ENCODE assay signal across 8 mouse cellular contexts in the genomic region with DNA sequence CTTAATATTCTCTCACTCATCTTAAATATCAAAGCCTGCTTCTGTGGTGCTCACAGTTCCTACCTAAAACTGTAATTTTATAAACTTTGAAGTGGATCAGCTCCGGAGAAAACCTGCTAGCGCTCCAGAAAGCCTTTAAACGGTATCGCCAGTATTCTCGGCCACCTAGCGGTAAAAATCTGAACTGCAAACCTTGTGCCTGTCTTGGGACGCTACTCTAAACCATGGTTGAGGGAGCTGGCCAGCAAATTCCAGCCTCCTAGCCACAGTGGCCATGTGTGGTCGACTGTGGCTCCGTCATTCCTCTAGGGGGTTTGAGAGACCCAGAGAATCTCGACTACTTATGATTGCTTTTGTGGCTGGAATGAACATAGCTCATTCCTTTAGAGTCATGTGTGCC. TPM values are rescaled to one million over a fixed set of nuclear protein-coding genes. Genes with fewer than 3 reads are reported as not detected.
DNase-seq lines count a peak whose midpoint lies in the region; ATAC-seq lines count a peak whose summit lies in the region.

No protein-coding gene starts in this region.

- no peaks in the 10 kb centered on the region for H3K9me3 ChIP-seq in forebrain, embryonic 16.5 days (ENCODE audit: control insufficient read depth, low read length)
- H3K9me3 ChIP-seq in hindbrain, embryonic 15.5 days = no peaks in the 10 kb centered on the region

- H3K27me3 ChIP-seq in forebrain, embryonic 16.5 days (replicated peaks; ENCODE audit: control insufficient read depth, insufficient read depth, low read length) = no peaks in the 10 kb centered on the region
- H3K27me3 ChIP-seq in hindbrain, embryonic 15.5 days = no peaks in the 10 kb centered on the region

- no peaks in the 10 kb centered on the region for H3K4me1 ChIP-seq in forebrain, embryonic 16.5 days (replicated peaks; ENCODE audit: control insufficient read depth, insufficient read depth, low read length)
- no peaks in the 10 kb centered on the region for H3K4me1 ChIP-seq in hindbrain, embryonic 15.5 days (replicated peaks)

- H3K4me2 ChIP-seq in forebrain, embryonic 16.5 days (ENCODE audit: low read length) = no peak overlapping the region
- no peak overlapping the region for H3K4me2 ChIP-seq in hindbrain, embryonic 15.5 days

- ATAC-seq in cerebellum, adult (ENCODE audit: insufficient number of reproducible peaks, low FRiP score, low TSS enrichment) = peak; percentile 82
- ATAC-seq in forebrain, embryonic 16.5 days = peak; percentile 81
- ATAC-seq in hindbrain, embryonic 15.5 days (ENCODE audit: low FRiP score, low read depth) = 0 out of 2 replicates have a peak, but pooled peaks have one; percentile 65

- no peak overlapping the region for H3K9ac ChIP-seq in forebrain, embryonic 16.5 days (replicated peaks; ENCODE audit: low read depth, low read length)
- no peak overlapping the region for H3K9ac ChIP-seq in hindbrain, embryonic 15.5 days

- WGBS in forebrain, embryonic 16.5 days = 8% methylated on average over 10 of the region's 10 CpGs
- WGBS in hindbrain, embryonic 15.5 days = 8% methylated on average over 10 of the region's 10 CpGs

- peak; percentile 71 for DNase-seq in Muller cell, postnatal 12 days (ENCODE audit: inconsistent ontology term)
- peak; percentile 60 to 76 for DNase-seq in layer of hippocampus, postnatal 36 days
- peak; percentile 63 to 86 for DNase-seq in lung, postnatal 4 days
- DNase-seq in retina, postnatal 7 days (ENCODE audit: low read depth, low spot score) = peak; percentile 74
- DNase-seq in urinary bladder, postnatal 10 days (ENCODE audit: low spot score) = peak; percentile 67

- H3K4me3 ChIP-seq in forebrain, embryonic 16.5 days (replicated peaks; ENCODE audit: low read length) = no peak overlapping the region
- H3K4me3 ChIP-seq in hindbrain, embryonic 15.5 days = no peak overlapping the region

- no peak overlapping the region for H3K27ac ChIP-seq in forebrain, embryonic 16.5 days (ENCODE audit: low read length)
- H3K27ac ChIP-seq in hindbrain, embryonic 15.5 days (replicated peaks) = no peak overlapping the region

- no peaks in the 10 kb centered on the region for H3K36me3 ChIP-seq in forebrain, embryonic 16.5 days (ENCODE audit: control insufficient read depth, insufficient read depth)
- no peaks in the 10 kb centered on the region for H3K36me3 ChIP-seq in hindbrain, embryonic 15.5 days

RNA-seq across cellular contexts. Expression of a gene that starts 25.4 kb away (rescaled TPM):
- 6.5 and 6.8 TPM in 2 replicates for polyA plus RNA-seq in forebrain, embryonic 16.5 days (2015; fragmentation: Nextera tagmentation; extraction: Ambion mirVana)
- polyA plus RNA-seq in hindbrain, embryonic 15.5 days (2015; fragmentation: Nextera tagmentation; extraction: Ambion mirVana) = 7.6 and 8.7 TPM in 2 replicates
- total RNA-seq in layer of hippocampus, postnatal 36 days (2021) = 10 to 100 TPM; 19.6 to 20.7 TPM

RNA-seq across cellular contexts. Expression of a gene that starts 29.7 kb away (rescaled TPM):
- polyA plus RNA-seq in forebrain, embryonic 16.5 days (2015; fragmentation: Nextera tagmentation; extraction: Ambion mirVana) = 0.73 and 1.1 TPM in 2 replicates
- 0.85 and 1.5 TPM in 2 replicates for polyA plus RNA-seq in hindbrain, embryonic 15.5 days (2015; fragmentation: Nextera tagmentation; extraction: Ambion mirVana)
- under 1 TPM; 0.42 to 0.46 TPM for total RNA-seq in layer of hippocampus, postnatal 36 days (2021)
